Mouse (Mus musculus) Muller cell, postnatal 12 days (primary cell): ENCODE measurements at regions not wholly inside any gene's neighbourhood (a gene's known extent, or its start where the extent isn't known, plus 50 kb on each side); places are given as distances from the start of the nearest gene placed in this dataset.
A peak's percentile ranks its signal among the peaks of the same experiment; 100 is the strongest.
"Not testable (repeated sequence)": the region's sequence is repeated elsewhere in the genome, so short reads cannot be mapped to it uniquely, and the experiment has no call there.

ENCODE experiments used
- DNase-seq: peaks from one replicate; pipeline ENCODE4 v3.0.0-alpha.2; 2015; ENCODE audit errors: inconsistent ontology term

GRCm38 (mm10) chr2:100252006-100252405 lies 1372.5 kb upstream of the Rag2 start:
- DNase-seq = peak; percentile 59

GRCm38 (mm10) chr2:100259136-100259853 lies 1365.2 kb upstream of the Rag2 start:
- no peak for DNase-seq

GRCm38 (mm10) chr2:100306516-100306915 lies 1318.0 kb upstream of the Rag2 start:
- peak; percentile 7 for DNase-seq

- DNase-seq = peak; percentile 47
Measured at GRCm38 (mm10) chr2:100312750-100313275, 1311.7 kb upstream of the Rag2 start.

GRCm38 (mm10) chr2:100320461-100320860 lies 1304.1 kb upstream of the Rag2 start:
- peak; percentile 26 for DNase-seq

- peak; percentile 26 for DNase-seq
Measured at GRCm38 (mm10) chr2:100340713-100341112, 1283.8 kb upstream of the Rag2 start.

- DNase-seq = no peak
Measured at GRCm38 (mm10) chr2:100344921-100345425, 1279.5 kb upstream of the Rag2 start.

- DNase-seq = not testable (repeated sequence)
Measured at GRCm38 (mm10) chr2:100365616-100366015, 1258.9 kb upstream of the Rag2 start.

- DNase-seq = no peak
Measured at GRCm38 (mm10) chr2:100399776-100400175, 1224.7 kb upstream of the Rag2 start.

GRCm38 (mm10) chr2:100426661-100427060 lies 1197.9 kb upstream of the Rag2 start:
- DNase-seq = no peak

- DNase-seq = peak; percentile 70
Measured at GRCm38 (mm10) chr2:100434991-100435390, 1189.5 kb upstream of the Rag2 start.

- no peak for DNase-seq
Measured at GRCm38 (mm10) chr2:100445868-100446267, 1178.7 kb upstream of the Rag2 start.

GRCm38 (mm10) chr2:100446332-100446731 lies 1178.2 kb upstream of the Rag2 start:
- no peak for DNase-seq

GRCm38 (mm10) chr2:100459641-100460040 lies 1164.9 kb upstream of the Rag2 start:
- DNase-seq = not testable (repeated sequence)

- not testable (repeated sequence) for DNase-seq
Measured at GRCm38 (mm10) chr2:100486229-100486628, 1138.3 kb upstream of the Rag2 start.

- not testable (repeated sequence) for DNase-seq
Measured at GRCm38 (mm10) chr2:100505114-100505513, 1119.4 kb upstream of the Rag2 start.
